Mouse (Mus musculus) midbrain, embryonic 10.5 days (tissue): Measurements from ENCODE around the gene Gfod2. TPM values are rescaled to one million over a fixed set of nuclear protein-coding genes. Genes with fewer than 3 reads are reported as not detected.

Experiments used
- DNase-seq: peaks from one replicate; pipeline ENCODE4 v3.0.0-alpha.2; 2017; ENCODE audit warnings: low spot score
- H3K27ac ChIP-seq: fragments of 300-500 bp; sonication (generic); replicated peaks from 2 replicates; pipeline ENCODE4 v1.5.1; 2016; ENCODE audit warnings: mild to moderate bottlenecking
- H3K27me3 ChIP-seq: fragments of 300-500 bp; sonication (generic); 2 replicates; pipeline ENCODE4 v1.6.1; 2016; ENCODE audit warnings: low read depth, mild to moderate bottlenecking; ENCODE audit not compliant: poor library complexity, severe bottlenecking
- H3K36me3 ChIP-seq: fragments of 300-500 bp; sonication (generic); 2 replicates; pipeline ENCODE4 v1.6.1; 2016; ENCODE audit warnings: mild to moderate bottlenecking, moderate library complexity
- H3K4me1 ChIP-seq: fragments of 300-500 bp; sonication (generic); 2 replicates; pipeline ENCODE4 v1.6.1; 2016
- H3K4me3 ChIP-seq: fragments of 300-500 bp; sonication (generic); 2 replicates; pipeline ENCODE4 v1.5.1; 2016; ENCODE audit warnings: mild to moderate bottlenecking, moderate library complexity
- H3K9me3 ChIP-seq: fragments of 300-500 bp; sonication (generic); replicated peaks from 2 replicates; pipeline ENCODE4 v1.6.1; 2016; ENCODE audit warnings: mild to moderate bottlenecking
- WGBS: fragments of 180-500 bp; shearing (Covaris S2); methylation state at CpG from one replicate; pipeline ENCODE4 v1.1.7; 2016; 5-methylcytosine and 5-hydroxymethylcytosine counted together
- polyA plus RNA-seq: library from polyadenylated mRNA; unstranded; fragments of >200 nt; fragmentation: Nextera tagmentation; extraction: Ambion mirVana; gene quantifications from 2 replicates; pipeline ENCODE4 v1.2.1, GENCODE M21; 2016

The Gfod2 gene
- polyA plus RNA-seq, 1 experiment from 2014 or later: 35.0 TPM

GRCm38 (mm10) chr8:105743301-105743700 is 15.2 kb downstream of the Gfod2 start:
- no peak overlapping the region for H3K4me3 ChIP-seq
- 90% methylated on average over 4 of the region's 4 CpGs for WGBS
- H3K36me3 ChIP-seq: peaks cover 11% of the 10 kb centered on the region
- no peak for DNase-seq
- no peak overlapping the region for H3K27ac ChIP-seq
- no peaks in the 10 kb centered on the region for H3K9me3 ChIP-seq
- no peaks in the 10 kb centered on the region for H3K4me1 ChIP-seq
- no peaks in the 10 kb centered on the region for H3K27me3 ChIP-seq

- H3K4me3 ChIP-seq: no peak overlapping the region
- WGBS: 91% methylated on average over 5 of the region's 5 CpGs
Measured at GRCm38 (mm10) chr8:105739216-105739615, 19.2 kb downstream of the Gfod2 start.

GRCm38 (mm10) chr8:105732186-105732585 is 26.3 kb downstream of the Gfod2 start:
- Histone ChIP-seq H3K9me3 (no peaks in the 10 kb centered on the region), H3K4me1 (no peaks in the 10 kb centered on the region), H3K27me3 (no peaks in the 10 kb centered on the region), H3K4me3 (no peak overlapping the region), H3K27ac (no peak overlapping the region), H3K36me3 (peaks cover 11% of the 10 kb centered on the region)
- no peak for DNase-seq
- 93% methylated on average over 5 of the region's 5 CpGs for WGBS

More at GRCm38 (mm10) chr8:105739216-105739615, 19.2 kb downstream of the Gfod2 start:
- Histone ChIP-seq H3K9me3 (no peaks in the 10 kb centered on the region), H3K36me3 (peaks cover 9% of the 10 kb centered on the region; the same call in 1 of the 2 replicates), H3K27ac (no peak overlapping the region), H3K27me3 (no peaks in the 10 kb centered on the region), H3K4me1 (no peaks in the 10 kb centered on the region)
- no peak for DNase-seq

GRCm38 (mm10) chr8:105727397-105728124 is 30.9 kb downstream of the Gfod2 start:
- DNase-seq: no peak
- H3K4me1 ChIP-seq: no peaks in the 10 kb centered on the region
- no peaks in the 10 kb centered on the region for H3K27me3 ChIP-seq
- 0 out of 2 replicates have a peak overlapping the region, but pooled peaks have one; percentile 10 for H3K27ac ChIP-seq
- 88% methylated on average over 18 of the region's 18 CpGs for WGBS
- H3K36me3 ChIP-seq: peaks cover 52% of the 10 kb centered on the region
- no peaks in the 10 kb centered on the region for H3K9me3 ChIP-seq
- no peak overlapping the region for H3K4me3 ChIP-seq

GRCm38 (mm10) chr8:105725726-105726125 is 32.7 kb downstream of the Gfod2 start:
- Histone ChIP-seq H3K9me3 (no peaks in the 10 kb centered on the region), H3K36me3 (peaks cover 59% of the 10 kb centered on the region), H3K4me3 (no peak overlapping the region), H3K27ac (no peak overlapping the region), H3K27me3 (no peaks in the 10 kb centered on the region), H3K4me1 (no peaks in the 10 kb centered on the region)
- no peak for DNase-seq
- WGBS: 88% methylated on average over 5 of the region's 5 CpGs

- WGBS: 92% methylated on average over 9 of the region's 9 CpGs
- DNase-seq: no peak
- Histone ChIP-seq H3K4me3 (no peak overlapping the region), H3K9me3 (no peaks in the 10 kb centered on the region), H3K4me1 (no peaks in the 10 kb centered on the region), H3K27ac (no peak overlapping the region), H3K27me3 (no peaks in the 10 kb centered on the region), H3K36me3 (peaks cover 55% of the 10 kb centered on the region)
Measured at GRCm38 (mm10) chr8:105722861-105723260, 35.6 kb downstream of the Gfod2 start.

- Histone ChIP-seq H3K27ac (no peak overlapping the region), H3K4me1 (no peaks in the 10 kb centered on the region), H3K9me3 (no peaks in the 10 kb centered on the region), H3K4me3 (no peak overlapping the region), H3K36me3 (peaks cover 50% of the 10 kb centered on the region), H3K27me3 (no peaks in the 10 kb centered on the region)
- no peak for DNase-seq
- 87% methylated on average over 4 of the region's 4 CpGs for WGBS
Measured at GRCm38 (mm10) chr8:105719637-105720036, 38.8 kb downstream of the Gfod2 start.

- no peak overlapping the region for H3K27ac ChIP-seq
Measured at GRCm38 (mm10) chr8:105716302-105716945, 42.0 kb downstream of the Gfod2 start.

GRCm38 (mm10) chr8:105715042-105715441 is 43.4 kb downstream of the Gfod2 start:
- no peaks in the 10 kb centered on the region for H3K9me3 ChIP-seq
- H3K27me3 ChIP-seq: no peaks in the 10 kb centered on the region
- no peak overlapping the region for H3K4me3 ChIP-seq
- H3K36me3 ChIP-seq: peaks cover 27% of the 10 kb centered on the region
- 88% methylated on average over 6 of the region's 6 CpGs for WGBS
- H3K4me1 ChIP-seq: no peaks in the 10 kb centered on the region
- no peak overlapping the region for H3K27ac ChIP-seq
- DNase-seq: no peak

More at GRCm38 (mm10) chr8:105716302-105716945, 42.0 kb downstream of the Gfod2 start:
- Histone ChIP-seq H3K4me3 (no peak overlapping the region), H3K36me3 (peaks cover 30% of the 10 kb centered on the region), H3K27me3 (no peaks in the 10 kb centered on the region), H3K9me3 (no peaks in the 10 kb centered on the region), H3K4me1 (no peaks in the 10 kb centered on the region)
- DNase-seq: no peak
- 92% methylated on average over 15 of the region's 15 CpGs for WGBS

- Histone ChIP-seq H3K9me3 (no peaks in the 10 kb centered on the region), H3K27ac (no peak overlapping the region), H3K4me1 (no peaks in the 10 kb centered on the region), H3K27me3 (no peaks in the 10 kb centered on the region), H3K4me3 (no peak overlapping the region), H3K36me3 (peaks cover 27% of the 10 kb centered on the region)
- 15% methylated on average over 3 of the region's 3 CpGs for WGBS
- DNase-seq: peak; percentile 84
Measured at GRCm38 (mm10) chr8:105714139-105714538, 44.3 kb downstream of the Gfod2 start.

GRCm38 (mm10) chr8:105712286-105712685 is 46.2 kb downstream of the Gfod2 start:
- Histone ChIP-seq H3K27me3 (no peaks in the 10 kb centered on the region), H3K4me3 (no peak overlapping the region), H3K9me3 (no peaks in the 10 kb centered on the region), H3K36me3 (peaks cover 24% of the 10 kb centered on the region), H3K4me1 (peaks cover 9% of the 10 kb centered on the region), H3K27ac (no peak overlapping the region)
- no peak for DNase-seq
- 91% methylated on average over 3 of the region's 3 CpGs for WGBS

- Histone ChIP-seq H3K27ac (no peak overlapping the region), H3K4me3 (no peak overlapping the region), H3K9me3 (no peaks in the 10 kb centered on the region), H3K36me3 (peaks cover 18% of the 10 kb centered on the region), H3K27me3 (no peaks in the 10 kb centered on the region), H3K4me1 (peaks cover 23% of the 10 kb centered on the region)
- WGBS: 73% methylated on average over 14 of the region's 14 CpGs
- no peak for DNase-seq
Measured at GRCm38 (mm10) chr8:105709317-105709716, 49.1 kb downstream of the Gfod2 start.

GRCm38 (mm10) chr8:105708675-105709074 is 49.8 kb downstream of the Gfod2 start:
- Histone ChIP-seq H3K36me3 (peaks cover 24% of the 10 kb centered on the region), H3K4me1 (peaks cover 23% of the 10 kb centered on the region), H3K4me3 (peak overlapping the region; percentile 89; the same call in 1 of the 2 replicates), H3K27ac (peak overlapping the region; percentile 94; the same call in 1 of the 2 replicates), H3K9me3 (no peaks in the 10 kb centered on the region), H3K27me3 (no peaks in the 10 kb centered on the region)
- DNase-seq: no peak
- WGBS: 92% methylated on average over 8 of the region's 8 CpGs
